Mouse (Mus musculus) heart, adult 2 months (tissue): ENCODE measurements at regions not wholly inside any gene's neighbourhood (a gene's known extent, or its start where the extent isn't known, plus 50 kb on each side); places are given as distances from the start of the nearest gene placed in this dataset.

ENCODE experiments used
- CTCF ChIP-seq: fragments of 200-600 bp; IDR thresholded peaks from 2 replicates; pipeline ENCODE4 v1.8.1; 2022; ENCODE audit warnings: antibody characterized with exemption, mild to moderate bottlenecking, moderate library complexity
- EP300 ChIP-seq: fragments of 200-500 bp; IDR thresholded peaks from 2 replicates; pipeline ENCODE4 v1.6.1; 2011; ENCODE audit warnings: low read depth, low read length, control low read depth; ENCODE audit not compliant: insufficient read depth

GRCm38 (mm10) chr17:45227190-45227589 is 206.3 kb downstream of the Cdc5l start:
- TF ChIP-seq CTCF, result no peak
- TF ChIP-seq EP300, result no peak
